Mouse (Mus musculus) intestine, embryonic 14.5 days (tissue): ENCODE data around the gene Sorbs2. TPM values are rescaled to one million over a fixed set of nuclear protein-coding genes. Genes with fewer than 3 reads are reported as not detected.
"Not testable (repeated sequence)": the region's sequence is repeated elsewhere in the genome, so short reads cannot be mapped to it uniquely, and the experiment has no call there.

ENCODE experiments used
- ATAC-seq: fragments of 200-750 bp; cut with Nextera tagmentation; replicated peaks from 2 replicates; pipeline ENCODE4 v1.8.0; 2017; ENCODE audit warnings: low read depth, moderate number of reproducible peaks, moderate TSS enrichment, moderate library complexity; ENCODE audit not compliant: low FRiP score, low TSS enrichment
- DNase-seq: peaks from one replicate; pipeline ENCODE4 v3.0.0-alpha.2; 2018; ENCODE audit warnings: low spot score
- H3K27ac ChIP-seq: fragments of 300-500 bp; sonication (generic); 2 replicates; pipeline ENCODE4 v1.5.1; 2014; ENCODE audit warnings: low read depth, mild to moderate bottlenecking, control low read depth
- H3K27me3 ChIP-seq: fragments of 300-500 bp; sonication (generic); replicated peaks from 2 replicates; pipeline ENCODE4 v1.6.1; 2014; ENCODE audit warnings: low read length, control low read depth; ENCODE audit not compliant: control insufficient read depth, insufficient read depth
- H3K36me3 ChIP-seq: fragments of 300-500 bp; sonication (generic); 2 replicates; pipeline ENCODE4 v1.6.1; 2014; ENCODE audit warnings: low read length, control low read depth; ENCODE audit not compliant: control insufficient read depth, insufficient read depth
- H3K4me1 ChIP-seq: fragments of 300-500 bp; sonication (generic); replicated peaks from 2 replicates; pipeline ENCODE4 v1.6.1; 2014; ENCODE audit warnings: low read length, control low read depth, mixed read lengths; ENCODE audit not compliant: control insufficient read depth, insufficient read depth
- H3K4me2 ChIP-seq: fragments of 300-500 bp; sonication (generic); 2 replicates; pipeline ENCODE4 v1.6.1; 2014; ENCODE audit warnings: low read length
- H3K4me3 ChIP-seq: fragments of 300-500 bp; sonication (generic); 2 replicates; pipeline ENCODE4 v1.5.1; 2014; ENCODE audit warnings: low read depth, low read length, control low read depth, mixed read lengths
- H3K9ac ChIP-seq: fragments of 300-500 bp; sonication (generic); 2 replicates; pipeline ENCODE4 v1.6.1; 2014; ENCODE audit warnings: mild to moderate bottlenecking, low read length
- H3K9me3 ChIP-seq: fragments of 300-500 bp; sonication (generic); 2 replicates; pipeline ENCODE4 v1.6.1; 2016; ENCODE audit warnings: low read length, control low read depth; ENCODE audit not compliant: control insufficient read depth
- WGBS: fragments of 180-500 bp; shearing (Covaris S2); extraction: QIAGEN DNeasy Blood & Tissue Kit; methylation state at CpG from one replicate; pipeline ENCODE4 v1.1.7; 2014; 5-methylcytosine and 5-hydroxymethylcytosine counted together
- polyA plus RNA-seq: library from polyadenylated mRNA; unstranded; fragments of >200 nt; fragmentation: Nextera tagmentation; extraction: Ambion mirVana; gene quantifications from 2 replicates; pipeline ENCODE4 v1.2.1, GENCODE M21; 2014

The Sorbs2 gene
- polyA plus RNA-seq, 1 experiment from 2014 or later: 31.4 TPM

- 0 out of 2 replicates have a peak, but pooled peaks cover 6% of the 10 kb centered on the region for H3K4me1 ChIP-seq
- no peaks in the 10 kb centered on the region for H3K36me3 ChIP-seq
- DNase-seq: no peak
- H3K9ac ChIP-seq: no peak overlapping the region
- no peak overlapping the region for H3K4me3 ChIP-seq
- ATAC-seq: no peak
- no peak overlapping the region for H3K4me2 ChIP-seq
- 37% methylated on average over 14 of the region's 14 CpGs for WGBS
- no peaks in the 10 kb centered on the region for H3K9me3 ChIP-seq
- H3K27me3 ChIP-seq: no peaks in the 10 kb centered on the region
- peak overlapping the region; percentile 55 for H3K27ac ChIP-seq
Observed at GRCm38 (mm10) chr8:45844911-45845481, 337.4 kb downstream of the Sorbs2 start.

- Histone ChIP-seq H3K4me1 (0 out of 2 replicates have a peak, but pooled peaks cover 6% of the 10 kb centered on the region), H3K9ac (no peak overlapping the region), H3K4me3 (no peak overlapping the region), H3K27me3 (no peaks in the 10 kb centered on the region), H3K27ac (0 out of 2 replicates have a peak overlapping the region, but pooled peaks have one; percentile 55), H3K4me2 (no peak overlapping the region), H3K36me3 (no peaks in the 10 kb centered on the region), H3K9me3 (no peaks in the 10 kb centered on the region)
- ATAC-seq (no peak), DNase-seq (no peak)
- WGBS: 85% methylated on average over 4 of the region's 4 CpGs
Observed at GRCm38 (mm10) chr8:45845906-45846305, 338.3 kb downstream of the Sorbs2 start.

- no peak overlapping the region for H3K4me3 ChIP-seq
- DNase-seq (no peak), ATAC-seq (no peak)
- no peaks in the 10 kb centered on the region for H3K27me3 ChIP-seq
- H3K27ac ChIP-seq: no peak overlapping the region
- H3K36me3 ChIP-seq: no peaks in the 10 kb centered on the region
- H3K9me3 ChIP-seq: no peaks in the 10 kb centered on the region
- H3K4me2 ChIP-seq: no peak overlapping the region
- 83% methylated on average over 4 of the region's 4 CpGs for WGBS
- peaks cover 11% of the 10 kb centered on the region for H3K4me1 ChIP-seq
- no peak overlapping the region for H3K9ac ChIP-seq
Observed at GRCm38 (mm10) chr8:45855118-45855517, 347.5 kb downstream of the Sorbs2 start.

GRCm38 (mm10) chr8:45857734-45858133 lies 350.1 kb downstream of the Sorbs2 start:
- WGBS: 39% methylated on average over 5 of the region's 5 CpGs
- ATAC-seq: no peak
- Histone ChIP-seq H3K4me2 (no peak overlapping the region), H3K27me3 (no peaks in the 10 kb centered on the region), H3K4me1 (peaks cover 11% of the 10 kb centered on the region), H3K4me3 (no peak overlapping the region), H3K36me3 (no peaks in the 10 kb centered on the region), H3K9me3 (no peaks in the 10 kb centered on the region), H3K9ac (no peak overlapping the region), H3K27ac (no peak overlapping the region)
- DNase-seq: no peak

- Histone ChIP-seq H3K36me3 (no peaks in the 10 kb centered on the region), H3K4me3 (no peak overlapping the region), H3K27me3 (no peaks in the 10 kb centered on the region), H3K9me3 (no peaks in the 10 kb centered on the region), H3K27ac (0 out of 2 replicates have a peak overlapping the region, but pooled peaks have one; percentile 11), H3K4me2 (no peak overlapping the region), H3K4me1 (peaks cover 8% of the 10 kb centered on the region), H3K9ac (no peak overlapping the region)
- ATAC-seq (no peak), DNase-seq (no peak)
- 27% methylated on average over 9 of the region's 9 CpGs for WGBS
Observed at GRCm38 (mm10) chr8:45858391-45858790, 350.8 kb downstream of the Sorbs2 start.

GRCm38 (mm10) chr8:45871587-45871986 lies 364.0 kb downstream of the Sorbs2 start:
- ATAC-seq, H3K36me3 ChIP-seq, H3K4me2 ChIP-seq, H3K4me3 ChIP-seq, DNase-seq, H3K27me3 ChIP-seq, H3K9ac ChIP-seq, H3K9me3 ChIP-seq, H3K27ac ChIP-seq: not testable (repeated sequence)
- 0 out of 2 replicates have a peak, but pooled peaks cover 12% of the 10 kb centered on the region for H3K4me1 ChIP-seq
- WGBS: 60% methylated on average over 11 of the region's 11 CpGs

- no peak overlapping the region for H3K4me3 ChIP-seq
- no peak overlapping the region for H3K9ac ChIP-seq
- 37% methylated on average over 7 of the region's 7 CpGs for WGBS
- no peaks in the 10 kb centered on the region for H3K27me3 ChIP-seq
- DNase-seq (no peak), ATAC-seq (0 out of 2 replicates have a peak, but pooled peaks have one; percentile 60)
- H3K4me1 ChIP-seq: 0 out of 2 replicates have a peak, but pooled peaks cover 12% of the 10 kb centered on the region
- H3K4me2 ChIP-seq: no peak overlapping the region
- H3K36me3 ChIP-seq: no peaks in the 10 kb centered on the region
- no peak overlapping the region for H3K27ac ChIP-seq
- no peaks in the 10 kb centered on the region for H3K9me3 ChIP-seq
Observed at GRCm38 (mm10) chr8:45872077-45872476, 364.5 kb downstream of the Sorbs2 start.

GRCm38 (mm10) chr8:45874945-45875626 lies 367.5 kb downstream of the Sorbs2 start:
- 0 out of 2 replicates have a peak, but pooled peaks cover 12% of the 10 kb centered on the region for H3K4me1 ChIP-seq
- no peak overlapping the region for H3K9ac ChIP-seq
- H3K36me3 ChIP-seq: no peaks in the 10 kb centered on the region
- H3K27ac ChIP-seq: peak overlapping the region; percentile 52
- DNase-seq: peak; percentile 63
- ATAC-seq: no peak
- no peak overlapping the region for H3K4me2 ChIP-seq
- no peaks in the 10 kb centered on the region for H3K27me3 ChIP-seq
- H3K4me3 ChIP-seq: no peak overlapping the region
- no peaks in the 10 kb centered on the region for H3K9me3 ChIP-seq
- WGBS: 44% methylated on average over 10 of the region's 10 CpGs
